10 mouse cellular contexts compared by ENCODE assay signal in the genomic region with DNA sequence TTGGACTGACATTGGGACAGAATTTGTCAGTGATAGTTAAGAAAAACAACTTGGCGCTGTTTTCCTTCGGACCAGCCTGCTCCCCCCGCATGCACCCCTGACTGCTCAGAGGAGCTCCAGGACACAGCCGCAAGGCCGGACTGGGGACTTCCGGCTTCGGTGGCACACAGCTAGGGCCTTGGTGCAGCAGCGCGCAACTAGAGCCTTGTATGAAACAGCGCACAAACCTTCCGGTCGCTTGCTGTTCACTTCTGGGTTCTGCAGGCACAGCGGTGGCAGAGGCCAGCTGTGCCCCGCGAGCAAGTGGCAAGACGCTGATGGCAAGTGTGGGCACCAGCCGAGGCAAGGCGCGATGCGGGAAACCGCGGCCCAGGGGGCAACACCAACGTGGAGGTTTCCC. TPM values are rescaled to one million over a fixed set of nuclear protein-coding genes. Genes with fewer than 3 reads are reported as not detected.
DNase-seq lines count a peak whose midpoint lies in the region; ATAC-seq and TF ChIP-seq lines count a peak whose summit lies in the region.
"Had no signal": no experiment of that assay in that cellular context is flagged by ENCODE, and none has a peak within 500 bp of the region (broad histone marks: within the 10 kb centered on the region; RNA-seq: fewer than 3 reads in every experiment).

No protein-coding gene starts in this region.

- H3K9ac ChIP-seq in limb, embryonic 14.5 days (ENCODE audit: low read depth, low read length, severe bottlenecking): no peak overlapping the region

- H3K36me3 ChIP-seq in heart, embryonic 10.5 days: peaks cover 6% of the 10 kb centered on the region; the same call in 1 of the 2 replicates
- no peaks in the 10 kb centered on the region for H3K36me3 ChIP-seq in limb, embryonic 14.5 days (ENCODE audit: control insufficient read depth, insufficient read depth, low read length)

- no peak for TF ChIP-seq POLR2A in limb, embryonic 14.5 days (IDR thresholded peaks at IDR 0.05; ENCODE audit: borderline replicate concordance, extremely low read depth, insufficient read depth, insufficient read length)

- no peaks in the 10 kb centered on the region for H3K27me3 ChIP-seq in heart, embryonic 10.5 days (ENCODE audit: insufficient read depth, poor library complexity, severe bottlenecking)
- H3K27me3 ChIP-seq in limb, embryonic 14.5 days (ENCODE audit: control insufficient read depth, insufficient read depth, low read length): no peaks in the 10 kb centered on the region

- H3K4me3 ChIP-seq in heart, embryonic 10.5 days: peak overlapping the region; percentile 49
- H3K4me3 ChIP-seq in limb, embryonic 14.5 days (replicated peaks; ENCODE audit: low read length): no peak overlapping the region

- DNase-seq in heart, embryonic 10.5 days (ENCODE audit: low spot score): no peak
- no peak for DNase-seq in heart, postnatal 4 days
- peak; percentile 16 for DNase-seq in thymus, postnatal 14 days
- no peak for DNase-seq in thymus, postnatal 0 days (ENCODE audit: low spot score)
- DNase-seq in limb, embryonic 14.5 days (ENCODE audit: low spot score): no peak
- DNase-seq in left cerebral cortex, adult 18-20 months (ENCODE audit: low spot score in 2 of 2): no peak
- no peak for DNase-seq in right cerebral cortex, postnatal 36 days (ENCODE audit: low spot score in 2 of 2)
- DNase-seq in left cerebral cortex, adult 9 months (ENCODE audit: low spot score in 2 of 2): no peak
- DNase-seq: B cell, adult 2 months had no signal

- peaks cover 2% of the 10 kb centered on the region; the same call in 1 of the 2 replicates for H3K9me3 ChIP-seq in heart, embryonic 10.5 days
- H3K9me3 ChIP-seq in limb, embryonic 14.5 days (ENCODE audit: control insufficient read depth, low read length): no peaks in the 10 kb centered on the region

- peak overlapping the region; percentile 34 for H3K4me2 ChIP-seq in limb, embryonic 14.5 days (replicated peaks; ENCODE audit: low read depth, low read length, severe bottlenecking)

- peaks cover 6% of the 10 kb centered on the region for H3K4me1 ChIP-seq in heart, embryonic 10.5 days
- H3K4me1 ChIP-seq in limb, embryonic 14.5 days (ENCODE audit: control insufficient read depth, insufficient read depth, low read length): no peaks in the 10 kb centered on the region

- ATAC-seq in limb, embryonic 14.5 days (ENCODE audit: low FRiP score, low read depth): no peak

- 46% methylated on average over 23 of the region's 23 CpGs for WGBS in heart, embryonic 10.5 days
- 63% methylated on average over 23 of the region's 23 CpGs for WGBS in limb, embryonic 14.5 days

- H3K27ac ChIP-seq in heart, embryonic 10.5 days: peak overlapping the region; percentile 47; the same call in 1 of the 2 replicates
- H3K27ac ChIP-seq in limb, embryonic 14.5 days (replicated peaks; ENCODE audit: low read depth, low read length): no peak overlapping the region
- H3K27ac ChIP-seq: kidney, postnatal 0 days had no signal

RNA-seq across cellular contexts. Expression of gene Kyat3, which starts 12.9 kb away (rescaled TPM):
- polyA plus RNA-seq in heart, embryonic 10.5 days (2016; fragmentation: Nextera tagmentation; extraction: Ambion mirVana): 10.6 and 11.6 TPM in 2 replicates
- 1 to 10 TPM; 5.7 to 6.1 TPM for total RNA-seq in heart, postnatal 4 days (2021)
- polyA plus RNA-seq in thymus, postnatal 0 days (2015; fragmentation: Nextera tagmentation; extraction: Ambion mirVana): 12.6 and 13.6 TPM in 2 replicates
- polyA plus RNA-seq in limb, embryonic 14.5 days (2012; rRNA removed): 9.4 and 10.0 TPM in 2 replicates
- polyA plus RNA-seq in limb, embryonic 14.5 days (2014; fragmentation: Nextera tagmentation; extraction: Ambion mirVana): 14.6 and 19.6 TPM in 2 replicates
- total RNA-seq in left cerebral cortex, adult 18-20 months (2021): 1 to 10 TPM; 5.9 to 6.6 TPM
